Mouse (Mus musculus) heart, postnatal 0 days (tissue): ENCODE measurements at regions not wholly inside any gene's neighbourhood (a gene's known extent, or its start where the extent isn't known, plus 50 kb on each side); places are given as distances from the start of the nearest gene placed in this dataset.

ENCODE experiments used
- CTCF ChIP-seq: IDR thresholded peaks from 2 replicates; pipeline ENCODE4 v1.5.1; 2016; ENCODE audit warnings: antibody characterized with exemption, control low read depth, low read depth
- EP300 ChIP-seq: IDR thresholded peaks from 2 replicates; pipeline ENCODE4 v1.6.1; 2016; ENCODE audit warnings: antibody characterized with exemption, low read depth

- TF ChIP-seq CTCF (no peak), EP300 (no peak)
These were observed 622.6 kb upstream of the Agtr1b start for GRCm38 (mm10) chr3:20989486-20989970.
